Mouse (Mus musculus): ENCODE measurements around the gene Tmem87a. TPM values are rescaled to one million over a fixed set of nuclear protein-coding genes. Genes with fewer than 3 reads are reported as not detected.
A peak's percentile ranks its signal among the peaks of the same experiment; 100 is the strongest.

The Tmem87a gene
- polyA plus RNA-seq, 1 experiment from 2014 or later: 13.8 TPM

- peaks cover 80% of the 10 kb centered on the region for H3K36me3 ChIP-seq (ENCODE audit: control insufficient read depth, insufficient read depth, low read length)
- H3K9ac ChIP-seq (ENCODE audit: low read length): no peak overlapping the region
- H3K4me2 ChIP-seq (ENCODE audit: low read length): no peak overlapping the region
- H3K4me3 ChIP-seq (ENCODE audit: low read depth, low read length): no peak overlapping the region
- DNase-seq (ENCODE audit: low spot score) (no peak), ATAC-seq (replicated peaks; ENCODE audit: low FRiP score, low TSS enrichment, low read depth) (no peak)
- no peaks in the 10 kb centered on the region for H3K27me3 ChIP-seq (replicated peaks; ENCODE audit: control insufficient read depth, insufficient read depth, low read length)
- H3K27ac ChIP-seq (ENCODE audit: low read depth): no peak overlapping the region
- WGBS: 53% methylated on average over 3 of the region's 3 CpGs
- no peaks in the 10 kb centered on the region for H3K9me3 ChIP-seq (ENCODE audit: control insufficient read depth, low read length)
- H3K4me1 ChIP-seq (replicated peaks; ENCODE audit: control insufficient read depth, insufficient read depth, low read length): no peaks in the 10 kb centered on the region
These were observed 14.5 kb downstream of the Tmem87a start for GRCm38 (mm10) chr2:120389376-120389775.

GRCm38 (mm10) chr2:120387291-120387690 is 16.6 kb downstream of the Tmem87a start:
- WGBS: 93% methylated on average over 1 of the region's 1 CpGs
- Histone ChIP-seq H3K4me2 (ENCODE audit: low read length) (no peak overlapping the region), H3K27ac (ENCODE audit: low read depth) (no peak overlapping the region), H3K9ac (ENCODE audit: low read length) (no peak overlapping the region), H3K27me3 (replicated peaks; ENCODE audit: control insufficient read depth, insufficient read depth, low read length) (no peaks in the 10 kb centered on the region), H3K9me3 (ENCODE audit: control insufficient read depth, low read length) (no peaks in the 10 kb centered on the region), H3K36me3 (ENCODE audit: control insufficient read depth, insufficient read depth, low read length) (peaks cover 76% of the 10 kb centered on the region), H3K4me3 (ENCODE audit: low read depth, low read length) (no peak overlapping the region), H3K4me1 (replicated peaks; ENCODE audit: control insufficient read depth, insufficient read depth, low read length) (no peaks in the 10 kb centered on the region)
- ATAC-seq (replicated peaks; ENCODE audit: low FRiP score, low TSS enrichment, low read depth) (no peak), DNase-seq (ENCODE audit: low spot score) (no peak)

- H3K27me3 ChIP-seq (replicated peaks; ENCODE audit: control insufficient read depth, insufficient read depth, low read length): no peaks in the 10 kb centered on the region
- WGBS: 93% methylated on average over 1 of the region's 1 CpGs
- H3K9ac ChIP-seq (ENCODE audit: low read length): no peak overlapping the region
- no peak overlapping the region for H3K4me2 ChIP-seq (ENCODE audit: low read length)
- H3K4me3 ChIP-seq (ENCODE audit: low read depth, low read length): no peak overlapping the region
- no peak for DNase-seq (ENCODE audit: low spot score)
- no peaks in the 10 kb centered on the region for H3K4me1 ChIP-seq (replicated peaks; ENCODE audit: control insufficient read depth, insufficient read depth, low read length)
- H3K36me3 ChIP-seq (ENCODE audit: control insufficient read depth, insufficient read depth, low read length): peaks cover 79% of the 10 kb centered on the region
- ATAC-seq (replicated peaks; ENCODE audit: low FRiP score, low TSS enrichment, low read depth): no peak
- H3K27ac ChIP-seq (ENCODE audit: low read depth): no peak overlapping the region
- no peaks in the 10 kb centered on the region for H3K9me3 ChIP-seq (ENCODE audit: control insufficient read depth, low read length)
These were observed 17.6 kb downstream of the Tmem87a start for GRCm38 (mm10) chr2:120386264-120386663.

GRCm38 (mm10) chr2:120373858-120374257 is 30.1 kb downstream of the Tmem87a start:
- Histone ChIP-seq H3K27ac (ENCODE audit: low read depth) (no peak overlapping the region), H3K27me3 (replicated peaks; ENCODE audit: control insufficient read depth, insufficient read depth, low read length) (no peaks in the 10 kb centered on the region), H3K9ac (ENCODE audit: low read length) (no peak overlapping the region), H3K4me3 (ENCODE audit: low read depth, low read length) (no peak overlapping the region), H3K4me2 (ENCODE audit: low read length) (no peak overlapping the region), H3K4me1 (replicated peaks; ENCODE audit: control insufficient read depth, insufficient read depth, low read length) (no peaks in the 10 kb centered on the region), H3K36me3 (ENCODE audit: control insufficient read depth, insufficient read depth, low read length) (peaks cover 88% of the 10 kb centered on the region), H3K9me3 (ENCODE audit: control insufficient read depth, low read length) (no peaks in the 10 kb centered on the region)
- ATAC-seq (replicated peaks; ENCODE audit: low FRiP score, low TSS enrichment, low read depth) (no peak), DNase-seq (ENCODE audit: low spot score) (no peak)
- WGBS: 88% methylated on average over 4 of the region's 4 CpGs

GRCm38 (mm10) chr2:120367416-120368207 is 36.3 kb downstream of the Tmem87a start:
- no peak for DNase-seq (ENCODE audit: low spot score)
- no peak for ATAC-seq (replicated peaks; ENCODE audit: low FRiP score, low TSS enrichment, low read depth)

GRCm38 (mm10) chr2:120366501-120366900 is 37.4 kb downstream of the Tmem87a start:
- H3K4me2 ChIP-seq (ENCODE audit: low read length): no peak overlapping the region
- H3K27me3 ChIP-seq (replicated peaks; ENCODE audit: control insufficient read depth, insufficient read depth, low read length): no peaks in the 10 kb centered on the region
- no peaks in the 10 kb centered on the region for H3K4me1 ChIP-seq (replicated peaks; ENCODE audit: control insufficient read depth, insufficient read depth, low read length)
- DNase-seq (ENCODE audit: low spot score) (no peak), ATAC-seq (replicated peaks; ENCODE audit: low FRiP score, low TSS enrichment, low read depth) (no peak)
- H3K9me3 ChIP-seq (ENCODE audit: control insufficient read depth, low read length): no peaks in the 10 kb centered on the region
- no peak overlapping the region for H3K9ac ChIP-seq (ENCODE audit: low read length)
- no peak overlapping the region for H3K4me3 ChIP-seq (ENCODE audit: low read depth, low read length)
- no peak overlapping the region for H3K27ac ChIP-seq (ENCODE audit: low read depth)
- WGBS: 89% methylated on average over 3 of the region's 3 CpGs
- peaks cover 85% of the 10 kb centered on the region for H3K36me3 ChIP-seq (ENCODE audit: control insufficient read depth, insufficient read depth, low read length)

More at GRCm38 (mm10) chr2:120367416-120368207, 36.3 kb downstream of the Tmem87a start:
- H3K27ac ChIP-seq (ENCODE audit: low read depth): no peak overlapping the region
- H3K4me2 ChIP-seq (ENCODE audit: low read length): no peak overlapping the region
- H3K27me3 ChIP-seq (replicated peaks; ENCODE audit: control insufficient read depth, insufficient read depth, low read length): no peaks in the 10 kb centered on the region
- no peaks in the 10 kb centered on the region for H3K9me3 ChIP-seq (ENCODE audit: control insufficient read depth, low read length)
- no peak overlapping the region for H3K9ac ChIP-seq (ENCODE audit: low read length)
- 91% methylated on average over 4 of the region's 4 CpGs for WGBS
- H3K4me3 ChIP-seq (ENCODE audit: low read depth, low read length): no peak overlapping the region
- H3K36me3 ChIP-seq (ENCODE audit: control insufficient read depth, insufficient read depth, low read length): peaks cover 83% of the 10 kb centered on the region
- H3K4me1 ChIP-seq (replicated peaks; ENCODE audit: control insufficient read depth, insufficient read depth, low read length): no peaks in the 10 kb centered on the region

- Histone ChIP-seq H3K4me2 (ENCODE audit: low read length) (no peak overlapping the region), H3K4me3 (ENCODE audit: low read depth, low read length) (no peak overlapping the region), H3K9me3 (ENCODE audit: control insufficient read depth, low read length) (no peaks in the 10 kb centered on the region), H3K27ac (ENCODE audit: low read depth) (no peak overlapping the region), H3K9ac (ENCODE audit: low read length) (no peak overlapping the region), H3K4me1 (replicated peaks; ENCODE audit: control insufficient read depth, insufficient read depth, low read length) (no peaks in the 10 kb centered on the region), H3K36me3 (ENCODE audit: control insufficient read depth, insufficient read depth, low read length) (peaks cover 62% of the 10 kb centered on the region), H3K27me3 (replicated peaks; ENCODE audit: control insufficient read depth, insufficient read depth, low read length) (no peaks in the 10 kb centered on the region)
- ATAC-seq (replicated peaks; ENCODE audit: low FRiP score, low TSS enrichment, low read depth): no peak
- WGBS: 50% methylated on average over 1 of the region's 1 CpGs
- DNase-seq (ENCODE audit: low spot score): no peak
These were observed 43.5 kb downstream of the Tmem87a start for GRCm38 (mm10) chr2:120360425-120360824.

GRCm38 (mm10) chr2:120352682-120353646 is 50.9 kb downstream of the Tmem87a start, which contains the start of gene Vps39:
Gene Vps39 (minus strand): TSS chr2:120353137.
- Histone ChIP-seq H3K9ac (ENCODE audit: low read length) (peak within 1 kb of the TSS; percentile 82), H3K4me1 (replicated peaks; ENCODE audit: control insufficient read depth, insufficient read depth, low read length) (no peaks in the 10 kb centered on the region), H3K36me3 (ENCODE audit: control insufficient read depth, insufficient read depth, low read length) (peaks cover 37% of the 10 kb centered on the region), H3K4me2 (ENCODE audit: low read length) (peak within 1 kb of the TSS; percentile 72), H3K9me3 (ENCODE audit: control insufficient read depth, low read length) (no peaks in the 10 kb centered on the region), H3K27ac (ENCODE audit: low read depth) (peak within 1 kb of the TSS; percentile 69; the same call in 1 of the 2 replicates), H3K4me3 (ENCODE audit: low read depth, low read length) (peak within 1 kb of the TSS; percentile 92), H3K27me3 (replicated peaks; ENCODE audit: control insufficient read depth, insufficient read depth, low read length) (no peaks in the 10 kb centered on the region)
- 12% methylated on average over 44 of the region's 44 CpGs for WGBS
- peak; percentile 92 for DNase-seq (ENCODE audit: low spot score)
- ATAC-seq (replicated peaks; ENCODE audit: low FRiP score, low TSS enrichment, low read depth): peak; percentile 97

Measured in intestine, embryonic 14.5 days (tissue).